Mouse (Mus musculus): ENCODE data around the gene B3galt6. TPM values are rescaled to one million over a fixed set of nuclear protein-coding genes. Genes with fewer than 3 reads are reported as not detected.

The B3galt6 gene
- polyA plus RNA-seq, 1 experiment from 2014 or later = 16.1 TPM

- H3K27me3 ChIP-seq = no peaks in the 10 kb centered on the region
- no peak overlapping the region for H3K4me2 ChIP-seq
- peaks cover 46% of the 10 kb centered on the region for H3K36me3 ChIP-seq
- no peak overlapping the region for H3K27ac ChIP-seq
- H3K9ac ChIP-seq (replicated peaks) = no peak overlapping the region
- H3K4me3 ChIP-seq (replicated peaks) = no peak overlapping the region
- no peak for ATAC-seq (ENCODE audit: insufficient number of reproducible peaks, insufficient read depth, low FRiP score, low TSS enrichment, low read depth)
- WGBS = 82% methylated on average over 9 of the region's 9 CpGs
- no peaks in the 10 kb centered on the region for H3K4me1 ChIP-seq (replicated peaks)
- H3K9me3 ChIP-seq = no peaks in the 10 kb centered on the region
These were observed 31.1 kb upstream of the B3galt6 start for GRCm38 (mm10) chr4:156023520-156023919.

- Histone ChIP-seq H3K36me3 (peaks cover 35% of the 10 kb centered on the region; the same call in 1 of the 2 replicates), H3K4me1 (replicated peaks) (no peaks in the 10 kb centered on the region), H3K9ac (replicated peaks) (no peak overlapping the region), H3K4me2 (no peak overlapping the region), H3K27ac (no peak overlapping the region), H3K9me3 (no peaks in the 10 kb centered on the region), H3K27me3 (no peaks in the 10 kb centered on the region), H3K4me3 (replicated peaks) (no peak overlapping the region)
- no peak for ATAC-seq (ENCODE audit: insufficient number of reproducible peaks, insufficient read depth, low FRiP score, low TSS enrichment, low read depth)
- 63% methylated on average over 9 of the region's 9 CpGs for WGBS
These were observed 29.5 kb upstream of the B3galt6 start for GRCm38 (mm10) chr4:156021942-156022419.

GRCm38 (mm10) chr4:156021381-156021780, 28.9 kb upstream of the B3galt6 start:
- Histone ChIP-seq H3K27me3 (no peaks in the 10 kb centered on the region), H3K4me1 (replicated peaks) (no peaks in the 10 kb centered on the region), H3K9ac (replicated peaks) (no peak overlapping the region), H3K4me3 (replicated peaks) (no peak overlapping the region), H3K9me3 (no peaks in the 10 kb centered on the region), H3K4me2 (no peak overlapping the region), H3K36me3 (peaks cover 33% of the 10 kb centered on the region; the same call in 1 of the 2 replicates), H3K27ac (no peak overlapping the region)
- no peak for ATAC-seq (ENCODE audit: insufficient number of reproducible peaks, insufficient read depth, low FRiP score, low TSS enrichment, low read depth)
- WGBS = 69% methylated on average over 3 of the region's 3 CpGs

GRCm38 (mm10) chr4:156019771-156020170, 27.3 kb upstream of the B3galt6 start:
- Histone ChIP-seq H3K4me2 (no peak overlapping the region), H3K27me3 (no peaks in the 10 kb centered on the region), H3K9ac (replicated peaks) (no peak overlapping the region), H3K4me3 (replicated peaks) (no peak overlapping the region), H3K36me3 (peaks cover 35% of the 10 kb centered on the region; the same call in 1 of the 2 replicates), H3K4me1 (replicated peaks) (no peaks in the 10 kb centered on the region), H3K9me3 (no peaks in the 10 kb centered on the region), H3K27ac (no peak overlapping the region)
- 90% methylated on average over 12 of the region's 12 CpGs for WGBS
- ATAC-seq (ENCODE audit: insufficient number of reproducible peaks, insufficient read depth, low FRiP score, low TSS enrichment, low read depth) = no peak

- 85% methylated on average over 2 of the region's 2 CpGs for WGBS
- no peaks in the 10 kb centered on the region for H3K4me1 ChIP-seq (replicated peaks)
- no peak overlapping the region for H3K9ac ChIP-seq (replicated peaks)
- H3K36me3 ChIP-seq = peaks cover 69% of the 10 kb centered on the region
- no peaks in the 10 kb centered on the region for H3K27me3 ChIP-seq
- ATAC-seq (ENCODE audit: insufficient number of reproducible peaks, insufficient read depth, low FRiP score, low TSS enrichment, low read depth) = no peak
- H3K9me3 ChIP-seq = no peaks in the 10 kb centered on the region
- H3K4me2 ChIP-seq = no peak overlapping the region
- no peak overlapping the region for H3K27ac ChIP-seq
- H3K4me3 ChIP-seq (replicated peaks) = no peak overlapping the region
These were observed 22.0 kb upstream of the B3galt6 start for GRCm38 (mm10) chr4:156014436-156014835.

- H3K4me2 ChIP-seq = no peak within 1 kb of the TSS
- H3K27ac ChIP-seq = no peak within 1 kb of the TSS
- H3K27me3 ChIP-seq = no peaks in the 10 kb centered on the region
- no peak within 1 kb of the TSS for H3K9ac ChIP-seq (replicated peaks)
- ATAC-seq (ENCODE audit: insufficient number of reproducible peaks, insufficient read depth, low FRiP score, low TSS enrichment, low read depth) = no peak
- no peak within 1 kb of the TSS for H3K4me3 ChIP-seq (replicated peaks)
- H3K9me3 ChIP-seq = no peaks in the 10 kb centered on the region
- WGBS = 86% methylated on average over 8 of the region's 8 CpGs
- no peaks in the 10 kb centered on the region for H3K4me1 ChIP-seq (replicated peaks)
- H3K36me3 ChIP-seq = peaks cover 77% of the 10 kb centered on the region
These were observed 21.2 kb upstream of the B3galt6 start, which contains the start of gene Tnfrsf4 for GRCm38 (mm10) chr4:156013637-156014036. TSS of gene Tnfrsf4 (plus strand) at chr4:156013843.

- Histone ChIP-seq H3K27me3 (no peaks in the 10 kb centered on the region), H3K4me1 (replicated peaks) (no peaks in the 10 kb centered on the region), H3K9ac (replicated peaks) (no peak overlapping the region), H3K9me3 (no peaks in the 10 kb centered on the region), H3K27ac (no peak overlapping the region), H3K36me3 (peaks cover 95% of the 10 kb centered on the region), H3K4me3 (replicated peaks) (no peak overlapping the region), H3K4me2 (no peak overlapping the region)
- WGBS = 94% methylated on average over 4 of the region's 4 CpGs
- no peak for ATAC-seq (ENCODE audit: insufficient number of reproducible peaks, insufficient read depth, low FRiP score, low TSS enrichment, low read depth)
These were observed 15.9 kb upstream of the B3galt6 start for GRCm38 (mm10) chr4:156008369-156008768.

GRCm38 (mm10) chr4:156004109-156004508, 11.7 kb upstream of the B3galt6 start:
- no peak for ATAC-seq (ENCODE audit: insufficient number of reproducible peaks, insufficient read depth, low FRiP score, low TSS enrichment, low read depth)
- no peak overlapping the region for H3K27ac ChIP-seq

GRCm38 (mm10) chr4:155993606-155994005, 1.2 kb upstream of the B3galt6 start:
- peak overlapping the region; percentile 83 for H3K9ac ChIP-seq (replicated peaks)
- no peak for ATAC-seq (ENCODE audit: insufficient number of reproducible peaks, insufficient read depth, low FRiP score, low TSS enrichment, low read depth)
- H3K4me2 ChIP-seq = peak overlapping the region; percentile 65
- H3K27ac ChIP-seq = peak overlapping the region; percentile 94
- peak overlapping the region; percentile 83 for H3K4me3 ChIP-seq (replicated peaks)
- no peaks in the 10 kb centered on the region for H3K27me3 ChIP-seq
- no peaks in the 10 kb centered on the region for H3K9me3 ChIP-seq
- H3K4me1 ChIP-seq (replicated peaks) = peaks cover 19% of the 10 kb centered on the region
- 6% methylated on average over 15 of the region's 15 CpGs for WGBS
- H3K36me3 ChIP-seq = peaks cover 32% of the 10 kb centered on the region

More at GRCm38 (mm10) chr4:156004109-156004508, 11.7 kb upstream of the B3galt6 start:
- Histone ChIP-seq H3K4me2 (no peak overlapping the region), H3K4me1 (replicated peaks) (no peaks in the 10 kb centered on the region), H3K9me3 (no peaks in the 10 kb centered on the region), H3K27me3 (no peaks in the 10 kb centered on the region), H3K36me3 (peaks cover 93% of the 10 kb centered on the region), H3K9ac (replicated peaks) (no peak overlapping the region), H3K4me3 (replicated peaks) (no peak overlapping the region)
- 89% methylated on average over 3 of the region's 3 CpGs for WGBS

- H3K4me2 ChIP-seq = peak overlapping the region; percentile 94
- H3K9me3 ChIP-seq = no peaks in the 10 kb centered on the region
- WGBS = under 1% methylated on average over 70 of the region's 70 CpGs
- peak overlapping the region; percentile 83 for H3K4me3 ChIP-seq (replicated peaks)
- H3K36me3 ChIP-seq = peaks cover 27% of the 10 kb centered on the region
- peak overlapping the region; percentile 83 for H3K9ac ChIP-seq (replicated peaks)
- H3K27ac ChIP-seq = peak overlapping the region; percentile 94
- ATAC-seq (ENCODE audit: insufficient number of reproducible peaks, insufficient read depth, low FRiP score, low TSS enrichment, low read depth) = peak; percentile 88
- no peaks in the 10 kb centered on the region for H3K27me3 ChIP-seq
- H3K4me1 ChIP-seq (replicated peaks) = peaks cover 19% of the 10 kb centered on the region
These were observed 578 bp upstream of the B3galt6 start for GRCm38 (mm10) chr4:155992906-155993547.

- H3K9ac ChIP-seq (replicated peaks) = peak overlapping the region; percentile 57
- ATAC-seq (ENCODE audit: insufficient number of reproducible peaks, insufficient read depth, low FRiP score, low TSS enrichment, low read depth) = peak; percentile 13; the same call in 1 of the 2 replicates
- H3K36me3 ChIP-seq = peaks cover 15% of the 10 kb centered on the region
- peak overlapping the region; percentile 83 for H3K4me3 ChIP-seq (replicated peaks)
- H3K27me3 ChIP-seq = no peaks in the 10 kb centered on the region
- peak overlapping the region; percentile 94 for H3K4me2 ChIP-seq
- H3K4me1 ChIP-seq (replicated peaks) = peaks cover 19% of the 10 kb centered on the region
- no peaks in the 10 kb centered on the region for H3K9me3 ChIP-seq
- WGBS = 28% methylated on average over 37 of the region's 37 CpGs
- peak overlapping the region; percentile 96 for H3K27ac ChIP-seq
These were observed 580 bp downstream of the B3galt6 start for GRCm38 (mm10) chr4:155991908-155992230.
